Mouse (Mus musculus) small intestine, adult 2 months (tissue): ENCODE data around the gene Esp1.

Experiments
- CTCF ChIP-seq: fragments of 200-500 bp; IDR thresholded peaks from 2 replicates; pipeline ENCODE4 v1.5.1; 2012; ENCODE audit warnings: low read depth, mild to moderate bottlenecking, control low read depth, inconsistent platforms, low read length, moderate library complexity, mixed read lengths; ENCODE audit not compliant: insufficient replicate concordance, insufficient read length; ENCODE audit errors: extremely low read depth
- POLR2A ChIP-seq: fragments of 200-500 bp; IDR thresholded peaks from 2 replicates; pipeline ENCODE4 v1.6.1; 2012; ENCODE audit warnings: low read depth, mild to moderate bottlenecking, control low read depth, inconsistent platforms, low read length, moderate library complexity

DNA sequence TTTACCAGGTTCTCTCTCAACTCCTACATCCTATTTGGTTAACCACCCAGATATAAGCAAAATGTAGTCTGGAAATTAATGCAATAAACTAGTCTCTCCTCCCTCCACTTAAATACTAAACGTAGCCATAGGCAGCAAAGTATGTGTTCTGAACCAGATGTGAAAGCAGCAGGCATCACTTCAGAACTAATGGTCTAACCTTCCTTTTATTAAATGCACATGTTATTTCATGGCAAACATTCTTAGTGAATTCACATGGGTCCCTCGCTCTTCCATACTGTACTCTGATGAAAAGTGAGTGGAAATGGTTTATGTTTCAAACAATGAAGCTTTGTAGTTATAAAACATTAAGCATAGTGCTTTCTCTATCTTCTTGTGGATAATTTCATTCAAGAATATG, 4.4 kb downstream of the Esp1 start:
- TF ChIP-seq CTCF (no peak), POLR2A (no peak)
